Mouse (Mus musculus): ENCODE results near the gene Mfap5. TPM values are rescaled to one million over a fixed set of nuclear protein-coding genes. Genes with fewer than 3 reads are reported as not detected.
A peak's percentile ranks its signal among the peaks of the same experiment; 100 is the strongest.

Gene Mfap5
- total and polyA plus RNA-seq, 3 experiments, result 0.15 to 0.42 (median 0.16) TPM

DNA sequence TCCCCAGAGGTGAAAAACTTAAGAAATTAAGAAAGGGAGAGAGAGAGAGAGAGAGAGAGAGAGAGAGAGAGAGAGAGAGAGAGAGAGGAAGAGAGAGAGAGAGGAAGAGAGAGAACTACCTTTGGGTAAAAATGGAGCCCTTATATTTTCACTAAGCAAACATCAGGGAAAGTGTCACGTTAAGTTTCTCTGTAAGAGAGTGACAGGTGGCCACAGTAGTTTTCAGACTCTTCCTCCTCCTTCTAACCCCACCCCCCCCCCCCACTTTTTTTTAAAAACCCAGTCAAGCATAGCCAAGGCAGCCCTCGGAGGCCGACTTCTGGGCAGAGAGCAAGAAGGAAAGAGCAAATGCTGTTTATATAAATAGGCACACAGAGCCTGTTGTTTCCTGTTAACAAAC, 28.4 kb downstream of the Mfap5 start:
- dilution Hi-C loops (cut with MboI; ENCODE audit: extremely low pct_ligation_motif_present, extremely low pct_unique_long_range_greater_than_20kb, low sequenced_read_pairs), result no loop called here
- H3K4me3 ChIP-seq (replicated peaks in 1 of 3; ENCODE audit: low read depth in 2 of 3, low read length in 2 of 3, poor library complexity in 1 of 3), result no peak overlapping the region
- peaks cover 2% of the 10 kb centered on the region for H3K27me3 ChIP-seq (replicated peaks)
- H3K79me2 ChIP-seq (replicated peaks; ENCODE audit: control insufficient read depth, extremely low read depth, insufficient read depth, poor library complexity, severe bottlenecking), result no peaks in the 10 kb centered on the region
- H3K36me3 ChIP-seq (replicated peaks in 1 of 2; ENCODE audit: control insufficient read depth in 1 of 2, insufficient read depth in 1 of 2, low read length in 1 of 2), result no peaks in the 10 kb centered on the region
- DNase-seq (ENCODE audit: extremely low read depth), result peak; percentile 70
- no peak overlapping the region for H3K27ac ChIP-seq (ENCODE audit: insufficient read depth, low read depth)
- H3K4me1 ChIP-seq (ENCODE audit: control insufficient read depth in 1 of 2, insufficient read depth in 2 of 2), result peaks cover 8 to 33% of the 10 kb centered on the region in 2 experiments
- TF ChIP-seq JUND (conservative IDR thresholded peaks at IDR 0.05; ENCODE audit: low read depth, low read length) (peak; percentile 54; the same call in 1 of the 2 replicates), NELFE (IDR thresholded peaks at IDR 0.05; ENCODE audit: low read depth, low read length) (no peak), SMC3 (IDR thresholded peaks at IDR 0.05; ENCODE audit: low read depth, low read length) (no peak), RAD21 (IDR thresholded peaks at IDR 0.05; ENCODE audit: low read depth, low read length) (no peak), UBTF (IDR thresholded peaks at IDR 0.05; ENCODE audit: low read depth, low read length) (no peak), KAT2A (IDR thresholded peaks at IDR 0.05; ENCODE audit: insufficient replicate concordance, low read length) (no peak), ZC3H11A (IDR thresholded peaks at IDR 0.05; ENCODE audit: low read depth, low read length) (no peak), USF1 (IDR thresholded peaks at IDR 0.05; ENCODE audit: low read depth, low read length) (no peak), MAZ (IDR thresholded peaks at IDR 0.05; ENCODE audit: low read depth, low read length) (peak; percentile 53), ZKSCAN1 (IDR thresholded peaks at IDR 0.05; ENCODE audit: borderline replicate concordance, low read depth, low read length) (no peak), HCFC1 (IDR thresholded peaks at IDR 0.05; ENCODE audit: low read depth, low read length) (no peak), RCOR1 (conservative IDR thresholded peaks at IDR 0.05; ENCODE audit: low read depth, low read length) (no peak), PAX5 (IDR thresholded peaks at IDR 0.05; ENCODE audit: low read length) (no peak), E2F4 (IDR thresholded peaks at IDR 0.05; ENCODE audit: insufficient replicate concordance, low read depth, low read length) (no peak), TCF12 (IDR thresholded peaks at IDR 0.05; ENCODE audit: low read depth, low read length) (peak; percentile 67; the same call in 1 of the 2 replicates), GABPA (IDR thresholded peaks at IDR 0.05; ENCODE audit: insufficient replicate concordance, low read depth, low read length) (no peak), MYC (IDR thresholded peaks at IDR 0.05; ENCODE audit: low read depth, low read length) (0 out of 2 replicates have a peak, but pooled peaks have one; percentile 34), CTCF (conservative IDR thresholded peaks at IDR 0.05 in 1 of 2, IDR thresholded peaks at IDR 0.05 in 1 of 2; ENCODE audit: low read depth in 2 of 2, low read length in 2 of 2) (no peak), CHD2 (IDR thresholded peaks at IDR 0.05; ENCODE audit: low read length) (no peak), POLR2A (IDR thresholded peaks at IDR 0.05; ENCODE audit: low read depth, low read length) (no peak), MEF2A (IDR thresholded peaks at IDR 0.05; ENCODE audit: borderline replicate concordance, low read depth, low read length) (peak; percentile 48; the same call in 1 of the 2 replicates), POLR2AphosphoS2 (IDR thresholded peaks at IDR 0.05; ENCODE audit: low read depth, low read length) (no peak), ELF1 (IDR thresholded peaks at IDR 0.05; ENCODE audit: low read depth, low read length) (0 out of 2 replicates have a peak, but pooled peaks have one; percentile 35), MAX (IDR thresholded peaks at IDR 0.05; ENCODE audit: low read length) (no peak), CHD1 (IDR thresholded peaks at IDR 0.05; ENCODE audit: low read depth, low read length) (no peak), JUN (IDR thresholded peaks at IDR 0.05; ENCODE audit: insufficient read depth, low read depth, low read length) (no peak), BHLHE40 (IDR thresholded peaks at IDR 0.05; ENCODE audit: low read depth, low read length) (peak; percentile 66; the same call in 1 of the 2 replicates), NRF1 (IDR thresholded peaks at IDR 0.05; ENCODE audit: low read depth, low read length) (no peak), ZNF384 (IDR thresholded peaks at IDR 0.05; ENCODE audit: low read depth, low read length) (peak; percentile 93), ETS1 (conservative IDR thresholded peaks at IDR 0.05; ENCODE audit: low read depth, low read length) (peak; percentile 52), SIN3A (IDR thresholded peaks at IDR 0.05; ENCODE audit: low read length) (no peak), MAFK (IDR thresholded peaks at IDR 0.05; ENCODE audit: insufficient replicate concordance, low read length) (peak; percentile 70; the same call in 1 of the 2 replicates), MXI1 (IDR thresholded peaks at IDR 0.05; ENCODE audit: low read depth, low read length) (no peak), IRF4 (IDR thresholded peaks at IDR 0.05; ENCODE audit: low read depth, low read length) (peak; percentile 52; the same call in 1 of the 2 replicates), ZMIZ1 (IDR thresholded peaks at IDR 0.05; ENCODE audit: low read depth, low read length) (no peak), TBP (conservative IDR thresholded peaks at IDR 0.05; ENCODE audit: low read depth, low read length) (no peak), EP300 (IDR thresholded peaks at IDR 0.05; ENCODE audit: low read length) (no peak; the same call in 1 of the 2 replicates), USF2 (conservative IDR thresholded peaks at IDR 0.05; ENCODE audit: low read depth, low read length) (no peak)
- H3K9ac ChIP-seq (ENCODE audit: insufficient read depth, low read depth), result no peak overlapping the region
- peaks cover 7% of the 10 kb centered on the region for H3K9me3 ChIP-seq (replicated peaks; ENCODE audit: low read length)
- no peak overlapping the region; the same call in 1 of the 2 replicates for H3K4me2 ChIP-seq (ENCODE audit: insufficient read depth, low read depth, poor library complexity, severe bottlenecking)
- in situ Hi-C loops (cut with MboI; ENCODE audit: low pct_ligation_motif_present, low pct_unique_long_range_greater_than_20kb, low sequenced_read_pairs), result no loop called here
